7 mouse cellular contexts compared by ENCODE assay signal in the genomic region with DNA sequence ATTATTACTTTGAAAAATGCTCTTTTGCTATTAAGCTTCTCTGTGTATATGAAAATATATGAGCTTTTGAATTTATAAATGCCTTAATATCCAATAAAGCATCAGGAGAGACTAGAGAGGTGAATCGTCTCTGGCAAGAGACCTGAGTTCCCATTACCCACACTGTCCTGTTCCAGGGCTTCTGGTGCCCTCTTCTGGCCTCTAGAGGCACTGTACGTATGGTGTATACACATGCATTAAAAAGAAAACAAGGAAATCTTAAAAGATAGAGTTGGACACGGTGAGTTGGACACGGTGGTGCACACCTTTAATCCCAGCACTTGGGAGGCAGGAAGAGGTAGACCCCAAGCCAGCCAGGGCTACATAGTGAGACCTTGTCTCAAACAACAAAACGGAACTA. TPM values are rescaled to one million over a fixed set of nuclear protein-coding genes. Genes with fewer than 3 reads are reported as not detected.
DNase-seq lines count a peak whose midpoint lies in the region; ATAC-seq and TF ChIP-seq lines count a peak whose summit lies in the region.

No protein-coding gene starts in this region.

- peak; percentile 78 for ATAC-seq in forebrain, postnatal 0 days
- peak; percentile 72 for ATAC-seq in kidney, embryonic 14.5 days (ENCODE audit: low FRiP score, low TSS enrichment)

- no peak overlapping the region for H3K4me2 ChIP-seq in forebrain, postnatal 0 days (ENCODE audit: low read depth)
- H3K4me2 ChIP-seq in kidney, embryonic 14.5 days (replicated peaks; ENCODE audit: low read depth, low read length), result no peak overlapping the region

- no peak overlapping the region for H3K9ac ChIP-seq in forebrain, postnatal 0 days
- H3K9ac ChIP-seq in kidney, embryonic 14.5 days (ENCODE audit: low read depth, low read length), result no peak overlapping the region

- H3K36me3 ChIP-seq in forebrain, postnatal 0 days (ENCODE audit: insufficient read depth), result peaks cover 17% of the 10 kb centered on the region
- peaks cover 4% of the 10 kb centered on the region; the same call in 1 of the 2 replicates for H3K36me3 ChIP-seq in kidney, embryonic 14.5 days (ENCODE audit: control insufficient read depth, insufficient read depth, low read length)

- H3K27me3 ChIP-seq in forebrain, postnatal 0 days (ENCODE audit: insufficient read depth, low read length), result no peaks in the 10 kb centered on the region
- H3K27me3 ChIP-seq in kidney, embryonic 14.5 days (ENCODE audit: control insufficient read depth, insufficient read depth, low read length), result no peaks in the 10 kb centered on the region

- H3K4me3 ChIP-seq in forebrain, postnatal 0 days (ENCODE audit: low read depth, low read length), result no peak overlapping the region
- no peak overlapping the region for H3K4me3 ChIP-seq in kidney, embryonic 14.5 days (ENCODE audit: low read length)

- no peak overlapping the region for H3K27ac ChIP-seq in forebrain, postnatal 0 days (ENCODE audit: low read depth, low read length)
- no peak overlapping the region for H3K27ac ChIP-seq in kidney, embryonic 14.5 days (ENCODE audit: low read depth, low read length)

- DNase-seq in 416B (ENCODE audit: low read depth), result peak; percentile 81
- peak; percentile 73 to 77 for DNase-seq in B cell, adult 2 months
- peak; percentile 58 for DNase-seq in adrenal gland, postnatal 25 days
- DNase-seq in forebrain, postnatal 0 days, result peak; percentile 49
- DNase-seq in lung, postnatal 25 days (ENCODE audit: low spot score), result peak; percentile 70
- DNase-seq in right cerebral cortex, postnatal 14 days, result peak; percentile 60

- TF ChIP-seq CTCF in forebrain, postnatal 0 days (IDR thresholded peaks at IDR 0.05; ENCODE audit: low read depth), result peak; percentile 74

- H3K9me3 ChIP-seq in forebrain, postnatal 0 days (ENCODE audit: low read length), result no peaks in the 10 kb centered on the region
- no peaks in the 10 kb centered on the region for H3K9me3 ChIP-seq in kidney, embryonic 14.5 days (ENCODE audit: control insufficient read depth, low read length)

- no peaks in the 10 kb centered on the region for H3K4me1 ChIP-seq in forebrain, postnatal 0 days (ENCODE audit: insufficient read depth)
- no peaks in the 10 kb centered on the region for H3K4me1 ChIP-seq in kidney, embryonic 14.5 days (ENCODE audit: control insufficient read depth, insufficient read depth, low read length)

- 28% methylated on average over 5 of the region's 5 CpGs for WGBS in forebrain, postnatal 0 days
- 30% methylated on average over 5 of the region's 5 CpGs for WGBS in kidney, embryonic 14.5 days

RNA-seq across cellular contexts. Expression of a gene that starts 11.1 kb away (rescaled TPM):
- total RNA-seq in adrenal gland, postnatal 25 days (2021), result 126 and 129 TPM in 2 replicates
- total RNA-seq in forebrain, postnatal 0 days (2014; rRNA removed), result 60.7 and 67.1 TPM in 2 replicates
- polyA plus RNA-seq in forebrain, postnatal 0 days (2015; fragmentation: Nextera tagmentation; extraction: Ambion mirVana), result 46.0 and 52.7 TPM in 2 replicates
- 48.1 and 60.9 TPM in 2 replicates for polyA plus RNA-seq in kidney, embryonic 14.5 days (2014; fragmentation: Nextera tagmentation; extraction: Ambion mirVana)

RNA-seq across cellular contexts. Expression of a gene that starts 53.4 kb away (rescaled TPM):
- total RNA-seq in adrenal gland, postnatal 25 days (2021), result 25.1 and 28.6 TPM in 2 replicates
- total RNA-seq in forebrain, postnatal 0 days (2014; rRNA removed), result 19.0 and 20.5 TPM in 2 replicates
- 24.3 TPM in 2 replicates for polyA plus RNA-seq in forebrain, postnatal 0 days (2015; fragmentation: Nextera tagmentation; extraction: Ambion mirVana)
- 28.4 and 28.5 TPM in 2 replicates for polyA plus RNA-seq in kidney, embryonic 14.5 days (2014; fragmentation: Nextera tagmentation; extraction: Ambion mirVana)

RNA-seq across cellular contexts. Expression of a gene that starts 53.6 kb away (rescaled TPM):
- total RNA-seq in adrenal gland, postnatal 25 days (2021), result 2.2 and 5.4 TPM in 2 replicates
- 4.0 and 5.2 TPM in 2 replicates for total RNA-seq in forebrain, postnatal 0 days (2014; rRNA removed)
- polyA plus RNA-seq in forebrain, postnatal 0 days (2015; fragmentation: Nextera tagmentation; extraction: Ambion mirVana), result 4.6 and 6.6 TPM in 2 replicates
- polyA plus RNA-seq in kidney, embryonic 14.5 days (2014; fragmentation: Nextera tagmentation; extraction: Ambion mirVana), result 6.1 and 8.1 TPM in 2 replicates
